Mouse (Mus musculus) intestine, embryonic 16.5 days (tissue): ENCODE measurements around the gene Copz2. TPM values are rescaled to one million over a fixed set of nuclear protein-coding genes. Genes with fewer than 3 reads are reported as not detected.
A peak's percentile ranks its signal among the peaks of the same experiment; 100 is the strongest.

Experiments
- ATAC-seq: fragments of 200-750 bp; cut with Nextera tagmentation; 2 replicates; pipeline ENCODE4 v1.8.0; 2017; ENCODE audit warnings: moderate TSS enrichment, moderate library complexity
- H3K27ac ChIP-seq: fragments of 300-500 bp; sonication (generic); 2 replicates; pipeline ENCODE4 v1.5.1; 2014; ENCODE audit warnings: mild to moderate bottlenecking, low read length
- H3K27me3 ChIP-seq: fragments of 300-500 bp; sonication (generic); replicated peaks from 2 replicates; pipeline ENCODE4 v1.6.1; 2014; ENCODE audit warnings: low read length, control low read depth, mixed read lengths; ENCODE audit not compliant: control insufficient read depth, insufficient read depth
- H3K36me3 ChIP-seq: fragments of 300-500 bp; sonication (generic); 2 replicates; pipeline ENCODE4 v1.6.1; 2014; ENCODE audit warnings: low read length, control low read depth; ENCODE audit not compliant: control insufficient read depth, insufficient read depth
- H3K4me1 ChIP-seq: fragments of 300-500 bp; sonication (generic); 2 replicates; pipeline ENCODE4 v1.6.1; 2014; ENCODE audit warnings: low read length, control low read depth, mixed read lengths; ENCODE audit not compliant: control insufficient read depth, insufficient read depth
- H3K4me2 ChIP-seq: fragments of 300-500 bp; sonication (generic); 2 replicates; pipeline ENCODE4 v1.6.1; 2014; ENCODE audit warnings: low read depth, low read length, control low read depth
- H3K4me3 ChIP-seq: fragments of 300-500 bp; sonication (generic); 2 replicates; pipeline ENCODE4 v1.5.1; 2014; ENCODE audit warnings: mild to moderate bottlenecking, low read length
- H3K9ac ChIP-seq: fragments of 300-500 bp; sonication (generic); 2 replicates; pipeline ENCODE4 v1.6.1; 2014; ENCODE audit warnings: low read depth, low read length
- H3K9me3 ChIP-seq: fragments of 300-500 bp; sonication (generic); 2 replicates; pipeline ENCODE4 v1.6.1; 2016; ENCODE audit warnings: low read length, control low read depth; ENCODE audit not compliant: control insufficient read depth
- WGBS: fragments of 180-500 bp; shearing (Covaris S2); extraction: QIAGEN DNeasy Blood & Tissue Kit; methylation state at CpG from one replicate; pipeline ENCODE4 v1.1.7; 2014; 5-methylcytosine and 5-hydroxymethylcytosine counted together
- microRNA counts: library from miRNA; unstranded; fragments of <30 nt; microRNA quantifications from one replicate; lab custom pipeline; 2016
- microRNA-seq: library from miRNA; unstranded; fragments of <30 nt; microRNA quantifications from one replicate; pipeline ENCODE4, GENCODE M21; 2016
- polyA plus RNA-seq: library from polyadenylated mRNA; unstranded; fragments of >200 nt; fragmentation: Nextera tagmentation; extraction: Ambion mirVana; gene quantifications from 2 replicates; pipeline ENCODE4 v1.2.1, GENCODE M21; 2015

Copz2 gene
- polyA plus RNA-seq, 1 experiment from 2014 or later, result 81.4 TPM

DNA sequence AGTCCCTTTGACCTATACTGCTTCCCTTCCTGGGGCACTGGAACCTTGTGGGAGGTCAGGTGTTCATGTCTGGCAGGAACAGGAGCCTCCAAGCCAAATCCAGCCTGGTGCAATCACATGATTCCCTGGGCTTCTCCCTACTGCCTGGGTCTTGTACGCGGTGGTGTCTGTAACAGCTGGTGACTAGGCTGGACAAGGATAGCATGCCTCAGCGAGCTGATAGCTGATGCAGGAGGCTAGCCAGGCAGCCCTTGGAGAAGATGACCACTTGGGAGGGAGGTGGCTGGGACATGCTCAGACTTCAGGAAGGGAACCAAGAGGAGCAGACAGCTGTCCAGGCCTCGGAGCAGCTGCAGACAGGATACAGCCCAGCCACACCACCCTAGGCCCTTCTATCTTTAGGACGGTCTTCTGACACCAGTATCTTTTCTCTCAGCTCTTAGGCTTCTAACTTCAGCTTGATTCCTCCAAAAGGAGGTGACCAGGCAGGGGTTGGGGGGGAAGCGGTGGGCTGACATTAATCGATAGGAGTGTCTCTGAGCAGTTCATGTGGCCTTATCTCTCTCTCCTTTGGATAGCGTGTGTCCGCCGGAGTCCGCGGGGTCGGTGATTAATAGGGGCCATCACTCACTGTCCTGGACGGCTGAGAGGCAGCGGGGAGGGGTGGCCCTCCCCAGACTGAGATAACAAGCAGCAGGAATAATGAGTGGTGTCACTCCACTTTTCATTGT lies 56.9 kb downstream of the Copz2 start:
- no peaks in the 10 kb centered on the region for H3K27me3 ChIP-seq
- ATAC-seq, result no peak
- no peak overlapping the region for H3K27ac ChIP-seq
- no peak overlapping the region for H3K4me3 ChIP-seq
- no peak overlapping the region for H3K4me2 ChIP-seq
- H3K4me1 ChIP-seq, result 0 out of 2 replicates have a peak, but pooled peaks cover 5% of the 10 kb centered on the region
- H3K36me3 ChIP-seq, result peaks cover 8% of the 10 kb centered on the region; the same call in 1 of the 2 replicates
- no peak overlapping the region; the same call in 1 of the 2 replicates for H3K9ac ChIP-seq
- no peaks in the 10 kb centered on the region for H3K9me3 ChIP-seq
- WGBS, result 43% methylated on average over 15 of the region's 15 CpGs

DNA sequence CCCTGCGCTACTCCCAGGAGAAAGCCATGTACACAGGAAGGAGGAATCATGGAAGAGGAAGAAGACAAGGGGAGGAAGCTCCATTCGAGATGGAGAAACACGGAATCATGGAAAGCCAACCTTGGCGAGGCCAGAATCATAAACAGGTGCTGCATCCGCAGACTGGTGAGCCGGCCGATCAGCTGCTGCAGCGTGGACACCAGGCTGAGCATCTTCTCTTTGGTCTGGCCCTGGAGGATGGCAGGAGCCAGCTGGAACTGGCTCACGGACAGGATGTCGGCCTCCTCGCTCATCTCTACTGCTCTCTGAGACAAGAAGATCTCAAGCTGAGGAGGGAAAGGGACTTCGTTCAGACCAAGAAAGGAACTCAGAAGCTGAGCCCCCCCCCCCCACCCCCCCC lies 58.9 kb downstream of the Copz2 start:
- Histone ChIP-seq H3K4me2 (no peak overlapping the region), H3K27me3 (no peaks in the 10 kb centered on the region), H3K9ac (no peak overlapping the region), H3K9me3 (no peaks in the 10 kb centered on the region), H3K36me3 (peaks cover 10% of the 10 kb centered on the region; the same call in 1 of the 2 replicates), H3K27ac (no peak overlapping the region), H3K4me3 (no peak overlapping the region), H3K4me1 (no peaks in the 10 kb centered on the region)
- WGBS, result 85% methylated on average over 12 of the region's 12 CpGs
- no peak for ATAC-seq

DNA sequence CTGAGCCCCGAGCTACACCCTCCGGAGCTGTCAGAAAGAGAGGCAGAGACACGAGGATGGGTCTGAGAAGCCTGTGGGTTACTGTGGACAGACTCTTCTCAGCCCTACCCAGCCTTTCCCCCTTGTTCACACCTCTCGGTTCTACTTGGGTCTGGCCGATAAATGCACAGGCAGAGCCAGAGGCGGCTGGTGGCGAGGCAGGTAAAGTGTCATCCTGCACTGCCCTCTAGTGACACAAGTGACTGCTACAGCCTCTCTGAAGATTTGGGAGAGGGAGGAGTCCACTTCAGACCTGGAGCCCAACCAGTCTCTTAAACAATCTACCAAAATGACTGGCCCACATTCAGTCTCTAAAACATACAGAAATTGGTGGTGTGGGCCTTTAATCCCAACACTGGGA lies 60.3 kb downstream of the Copz2 start:
- Histone ChIP-seq H3K9me3 (no peaks in the 10 kb centered on the region), H3K4me3 (no peak overlapping the region), H3K9ac (no peak overlapping the region), H3K27me3 (no peaks in the 10 kb centered on the region), H3K4me1 (no peaks in the 10 kb centered on the region), H3K4me2 (no peak overlapping the region), H3K27ac (no peak overlapping the region), H3K36me3 (peaks cover 10% of the 10 kb centered on the region; the same call in 1 of the 2 replicates)
- ATAC-seq, result peak; percentile 65
- 27% methylated on average over 7 of the region's 7 CpGs for WGBS

MicroRNA genes within 50 kb of the gene (microRNA counts, 519-probe panel; counts per million panel counts)
- microRNA mmu-miR-152 (lab: Ali Mortazavi, UCI), result 3,522 counts per million, percentile 89 among the panel's probes with 10 or more counts

Small RNA genes within 50 kb of the gene (microRNA-seq; reads per million reads assigned to microRNA genes)
- 170 reads per million, percentile 55 among the genes with 10 or more reads in this experiment for gene Mir152

Other genes starting within 250 kb of the Copz2 start
- gene Snx11, start 72.3 kb upstream of the Copz2 start, polyA plus RNA-seq, result 11.8 and 13.1 TPM in 2 replicates
- 65.1 and 74.5 TPM in 2 replicates for gene Cbx1, start 60.7 kb upstream of the Copz2 start, polyA plus RNA-seq
- gene Nfe2l1, start 19.9 kb upstream of the Copz2 start, polyA plus RNA-seq, result 51.7 and 52.5 TPM in 2 replicates
- gene Cdk5rap3, start 66.6 kb downstream of the Copz2 start, polyA plus RNA-seq, result 68.1 and 70.1 TPM in 2 replicates
- gene Prr15l, start 78.2 kb downstream of the Copz2 start, polyA plus RNA-seq, result 116 and 121 TPM in 2 replicates
- 125 and 141 TPM in 2 replicates for gene Pnpo, start 94.1 kb downstream of the Copz2 start, polyA plus RNA-seq
- gene Sp2, start 133.1 kb downstream of the Copz2 start, polyA plus RNA-seq, result 13.2 and 13.8 TPM in 2 replicates
- gene Sp6, start 163.5 kb downstream of the Copz2 start, polyA plus RNA-seq, result not detected in 2 replicates
- 25.5 and 26.9 TPM in 2 replicates for gene Scrn2, start 180.1 kb downstream of the Copz2 start, polyA plus RNA-seq
- 0.29 and 0.37 TPM in 2 replicates for gene Lrrc46, start 191.5 kb downstream of the Copz2 start, polyA plus RNA-seq
- gene Mrpl10, start 191.7 kb downstream of the Copz2 start, polyA plus RNA-seq, result 85.4 and 93.0 TPM in 2 replicates
- 12.4 and 12.6 TPM in 2 replicates for gene Osbpl7, start 200.8 kb downstream of the Copz2 start, polyA plus RNA-seq